Mouse (Mus musculus): ENCODE measurements around the gene Nectin1.

- TF ChIP-seq CTCF (IDR thresholded peaks at IDR 0.05; ENCODE audit: low read depth, low read length) (no peak), EP300 (IDR thresholded peaks at IDR 0.05; ENCODE audit: insufficient read depth, low read depth, low read length) (no peak)
Observed at GRCm38 (mm10) chr9:43707571-43707970, 36.2 kb upstream of the Nectin1 start.

Data from ES-Bruce4 (cell line).